Mouse (Mus musculus): ENCODE results near the gene Myod1. TPM values are rescaled to one million over a fixed set of nuclear protein-coding genes. Genes with fewer than 3 reads are reported as not detected.

The Myod1 gene
- total and polyA plus RNA-seq, 2 experiments from 2014 or later = 0.11 to 2.8 TPM

GRCm38 (mm10) chr7:46401371-46402180, 25.3 kb downstream of the Myod1 start:
- Histone ChIP-seq H3K27ac (ENCODE audit: low read depth, low read length) (no peak overlapping the region), H3K4me3 (ENCODE audit: low read depth, low read length) (peak overlapping the region; percentile 64; the same call in 1 of the 2 replicates), H3K27me3 (ENCODE audit: insufficient read depth, low read length) (no peaks in the 10 kb centered on the region), H3K4me1 (ENCODE audit: insufficient read depth, low read length) (peaks cover 30% of the 10 kb centered on the region), H3K36me3 (ENCODE audit: insufficient read depth, low read length) (no peaks in the 10 kb centered on the region), H3K9ac (replicated peaks; ENCODE audit: low read length, poor library complexity, severe bottlenecking) (no peak overlapping the region), H3K4me2 (ENCODE audit: low read depth, low read length, poor library complexity, severe bottlenecking) (peak overlapping the region; percentile 70), H3K9me3 (ENCODE audit: low read length) (no peaks in the 10 kb centered on the region)
- 76% methylated on average over 3 of the region's 3 CpGs for WGBS
- no peak for ATAC-seq (ENCODE audit: low FRiP score)
- DNase-seq (ENCODE audit: low spot score) = no peak
- no peak for TF ChIP-seq CTCF (IDR thresholded peaks at IDR 0.05)

- H3K9me3 ChIP-seq (ENCODE audit: low read length) = no peaks in the 10 kb centered on the region
- peaks cover 26% of the 10 kb centered on the region for H3K4me1 ChIP-seq (ENCODE audit: insufficient read depth, low read length)
- TF ChIP-seq CTCF (IDR thresholded peaks at IDR 0.05) = no peak
- H3K4me2 ChIP-seq (ENCODE audit: low read depth, low read length, poor library complexity, severe bottlenecking) = no peak overlapping the region
- no peaks in the 10 kb centered on the region for H3K27me3 ChIP-seq (ENCODE audit: insufficient read depth, low read length)
- H3K9ac ChIP-seq (replicated peaks; ENCODE audit: low read length, poor library complexity, severe bottlenecking) = no peak overlapping the region
- 85% methylated on average over 15 of the region's 15 CpGs for WGBS
- no peak overlapping the region for H3K4me3 ChIP-seq (ENCODE audit: low read depth, low read length)
- H3K27ac ChIP-seq (ENCODE audit: low read depth, low read length) = no peak overlapping the region
- DNase-seq (ENCODE audit: low spot score) (no peak), ATAC-seq (ENCODE audit: low FRiP score) (no peak)
- no peaks in the 10 kb centered on the region for H3K36me3 ChIP-seq (ENCODE audit: insufficient read depth, low read length)
Observed at GRCm38 (mm10) chr7:46403616-46404485, 27.6 kb downstream of the Myod1 start.

- Histone ChIP-seq H3K9ac (replicated peaks; ENCODE audit: low read length, poor library complexity, severe bottlenecking) (no peak overlapping the region), H3K27ac (ENCODE audit: low read depth, low read length) (no peak overlapping the region), H3K27me3 (ENCODE audit: insufficient read depth, low read length) (no peaks in the 10 kb centered on the region), H3K36me3 (ENCODE audit: insufficient read depth, low read length) (no peaks in the 10 kb centered on the region), H3K4me1 (ENCODE audit: insufficient read depth, low read length) (peaks cover 18% of the 10 kb centered on the region; the same call in 1 of the 2 replicates), H3K4me3 (ENCODE audit: low read depth, low read length) (no peak overlapping the region), H3K4me2 (ENCODE audit: low read depth, low read length, poor library complexity, severe bottlenecking) (no peak overlapping the region), H3K9me3 (ENCODE audit: low read length) (no peaks in the 10 kb centered on the region)
- DNase-seq (ENCODE audit: low spot score) = no peak
- TF ChIP-seq CTCF (IDR thresholded peaks at IDR 0.05) = no peak
- WGBS = 86% methylated on average over 7 of the region's 7 CpGs
- no peak for ATAC-seq (ENCODE audit: low FRiP score)
Observed at GRCm38 (mm10) chr7:46404756-46405155, 28.5 kb downstream of the Myod1 start.

GRCm38 (mm10) chr7:46408606-46409005, 32.3 kb downstream of the Myod1 start:
- DNase-seq (ENCODE audit: low spot score) (no peak), ATAC-seq (ENCODE audit: low FRiP score) (no peak)
- Histone ChIP-seq H3K4me3 (ENCODE audit: low read depth, low read length) (no peak overlapping the region), H3K36me3 (ENCODE audit: insufficient read depth, low read length) (no peaks in the 10 kb centered on the region), H3K9me3 (ENCODE audit: low read length) (no peaks in the 10 kb centered on the region), H3K27ac (ENCODE audit: low read depth, low read length) (no peak overlapping the region), H3K9ac (replicated peaks; ENCODE audit: low read length, poor library complexity, severe bottlenecking) (no peak overlapping the region), H3K27me3 (ENCODE audit: insufficient read depth, low read length) (no peaks in the 10 kb centered on the region), H3K4me2 (ENCODE audit: low read depth, low read length, poor library complexity, severe bottlenecking) (no peak overlapping the region), H3K4me1 (ENCODE audit: insufficient read depth, low read length) (0 out of 2 replicates have a peak, but pooled peaks cover under 1% of the 10 kb centered on the region)
- TF ChIP-seq CTCF (IDR thresholded peaks at IDR 0.05) = no peak
- whole genome bisulfite sequencing = 83% methylated on average over 9 of the region's 9 CpGs

- H3K9ac ChIP-seq (replicated peaks; ENCODE audit: low read length, poor library complexity, severe bottlenecking) = no peak overlapping the region
- 39% methylated on average over 12 of the region's 12 CpGs for WGBS
- H3K36me3 ChIP-seq (ENCODE audit: insufficient read depth, low read length) = no peaks in the 10 kb centered on the region
- no peaks in the 10 kb centered on the region for H3K9me3 ChIP-seq (ENCODE audit: low read length)
- H3K4me1 ChIP-seq (ENCODE audit: insufficient read depth, low read length) = no peaks in the 10 kb centered on the region
- H3K4me3 ChIP-seq (ENCODE audit: low read depth, low read length) = no peak overlapping the region
- no peak overlapping the region for H3K4me2 ChIP-seq (ENCODE audit: low read depth, low read length, poor library complexity, severe bottlenecking)
- no peak for ATAC-seq (ENCODE audit: low FRiP score)
- no peaks in the 10 kb centered on the region for H3K27me3 ChIP-seq (ENCODE audit: insufficient read depth, low read length)
- H3K27ac ChIP-seq (ENCODE audit: low read depth, low read length) = no peak overlapping the region
- TF ChIP-seq CTCF (IDR thresholded peaks at IDR 0.05) = no peak
- DNase-seq (ENCODE audit: low spot score) = no peak
Observed at GRCm38 (mm10) chr7:46409204-46409789, 33.0 kb downstream of the Myod1 start.

Measured in midbrain, postnatal 0 days (tissue).